Mouse (Mus musculus): ENCODE results near the gene Gm13090. TPM values are rescaled to one million over a fixed set of nuclear protein-coding genes. Genes with fewer than 3 reads are reported as not detected.

The Gm13090 gene
- polyA plus RNA-seq, 1 experiment from 2014 or later = not detected

- Histone ChIP-seq H3K4me2 (peak overlapping the region; percentile 64), H3K27ac (peak overlapping the region; percentile 99), H3K27me3 (no peaks in the 10 kb centered on the region), H3K4me3 (peak overlapping the region; percentile 17), H3K9me3 (replicated peaks) (peaks cover 13% of the 10 kb centered on the region), H3K9ac (peak overlapping the region; percentile 61), H3K36me3 (ENCODE audit: poor library complexity, severe bottlenecking) (0 out of 2 replicates have a peak, but pooled peaks cover 6% of the 10 kb centered on the region), H3K4me1 (peaks cover 47% of the 10 kb centered on the region)
- WGBS = under 1% methylated on average over 18 of the region's 20 CpGs
- ATAC-seq = peak; percentile 86
These were observed 51.1 kb downstream of the Gm13090 start for GRCm38 (mm10) chr4:151140368-151140982.

Other genes with a start within 250 kb of the Gm13090 start
- 13.7 TPM in 2 replicates for gene Errfi1, start 235.7 kb upstream of the Gm13090 start, polyA plus RNA-seq (2015; fragmentation: Nextera tagmentation; extraction: Ambion mirVana)
- 414 and 420 TPM in 2 replicates for gene Park7, start 175.1 kb upstream of the Gm13090 start, polyA plus RNA-seq (2015; fragmentation: Nextera tagmentation; extraction: Ambion mirVana)
- 0.13 and 0.16 TPM in 2 replicates for gene Tnfrsf9, start 175.0 kb upstream of the Gm13090 start, polyA plus RNA-seq (2015; fragmentation: Nextera tagmentation; extraction: Ambion mirVana)
- not detected in 2 replicates for gene Uts2, start 92.5 kb upstream of the Gm13090 start, polyA plus RNA-seq (2015; fragmentation: Nextera tagmentation; extraction: Ambion mirVana)
- gene Per3, start 44.9 kb upstream of the Gm13090 start, polyA plus RNA-seq (2015; fragmentation: Nextera tagmentation; extraction: Ambion mirVana) = 3.5 and 4.0 TPM in 2 replicates
- gene Vamp3, start 31.6 kb upstream of the Gm13090 start, polyA plus RNA-seq (2015; fragmentation: Nextera tagmentation; extraction: Ambion mirVana) = 77.3 and 80.1 TPM in 2 replicates

Data from forebrain, embryonic 13.5 days (tissue).